Mouse (Mus musculus) frontal cortex, postnatal 14 days (tissue): ENCODE measurements at regions not wholly inside any gene's neighbourhood (a gene's known extent, or its start where the extent isn't known, plus 50 kb on each side); places are given as distances from the start of the nearest gene placed in this dataset.

ENCODE experiments used
- DNase-seq, 2 experiments: peaks; one replicate each; pipeline ENCODE4 v3.0.0; 2022; ENCODE audit warnings: low spot score in 2 of 2

DNA sequence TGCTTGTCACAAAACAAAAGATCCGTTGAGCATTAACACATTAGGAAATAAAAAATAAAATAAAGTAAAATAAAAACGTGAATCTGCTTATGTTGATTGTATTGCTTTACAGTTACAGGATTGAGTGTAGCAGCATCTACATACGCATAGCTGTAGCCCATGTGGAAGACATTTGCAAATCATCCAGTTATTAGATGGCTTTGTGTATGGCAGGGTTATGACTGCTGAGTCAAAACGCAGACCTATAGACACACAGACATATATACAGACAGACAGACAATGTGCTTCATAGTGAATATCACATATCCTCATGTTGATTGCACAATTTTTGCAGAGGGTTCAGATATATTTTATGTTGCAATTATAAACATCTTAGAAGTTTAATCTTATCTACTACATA is 64.5 kb downstream of the Gm11146 start:
- DNase-seq, result no peak

DNA sequence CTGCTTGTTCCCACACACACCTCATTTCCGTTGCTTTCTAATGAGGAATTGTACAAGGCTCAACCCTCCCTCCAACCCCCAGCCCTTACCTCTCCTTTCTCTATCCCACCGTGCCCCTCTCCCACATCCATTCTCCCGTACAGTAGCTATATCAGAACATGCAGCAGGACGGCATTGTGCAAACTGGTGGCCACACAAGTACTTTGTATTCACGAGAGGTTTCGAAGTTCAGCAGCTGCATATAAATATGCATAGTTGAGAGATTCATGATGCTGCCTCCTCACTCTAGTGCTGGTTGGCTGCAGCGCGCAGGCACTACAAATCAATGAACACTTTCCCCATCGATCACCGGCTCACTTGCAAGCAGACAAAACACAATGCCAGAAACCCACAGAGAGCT is 65.1 kb downstream of the Gm11146 start:
- DNase-seq, result peak in 1 of 2 experiments; percentile 30

DNA sequence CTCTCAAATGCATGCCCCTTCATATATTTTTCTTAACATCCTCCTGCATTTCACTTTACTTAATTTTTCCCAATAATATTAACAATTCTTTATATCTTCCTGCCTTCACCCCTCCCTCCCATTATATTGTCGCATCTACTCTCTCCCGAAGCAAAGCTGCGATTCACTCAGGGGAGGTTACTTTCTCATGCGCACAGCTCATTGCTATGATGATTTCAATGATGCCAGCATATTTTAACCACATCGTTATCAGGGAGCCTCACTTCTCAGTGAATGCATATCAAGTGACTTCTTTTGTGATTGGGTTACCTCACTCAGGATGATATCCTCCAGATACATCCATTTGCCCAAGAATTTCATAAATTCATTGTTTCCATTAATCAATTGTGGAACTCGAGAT is 65.6 kb downstream of the Gm11146 start:
- no peak for DNase-seq

DNA sequence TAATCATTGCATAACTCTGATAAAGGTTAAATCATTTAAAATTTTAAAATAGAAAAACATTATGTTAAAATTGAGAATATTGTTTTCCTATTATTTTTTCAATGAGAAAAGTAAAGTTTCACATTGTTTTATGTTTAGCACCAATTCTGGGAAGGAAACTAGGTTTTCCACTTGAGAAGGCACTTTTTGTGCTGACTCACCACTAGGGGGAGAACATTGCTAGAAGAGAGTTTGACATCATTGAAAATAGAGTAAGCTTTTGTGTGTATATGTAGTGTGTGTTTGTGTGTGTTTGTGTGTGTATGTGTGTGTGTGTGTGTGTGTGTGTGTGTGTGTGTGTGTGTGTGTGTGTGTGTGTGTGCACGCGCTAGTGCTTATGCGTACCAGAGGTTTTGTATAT is 66.9 kb downstream of the Gm11146 start:
- no peak for DNase-seq

DNA sequence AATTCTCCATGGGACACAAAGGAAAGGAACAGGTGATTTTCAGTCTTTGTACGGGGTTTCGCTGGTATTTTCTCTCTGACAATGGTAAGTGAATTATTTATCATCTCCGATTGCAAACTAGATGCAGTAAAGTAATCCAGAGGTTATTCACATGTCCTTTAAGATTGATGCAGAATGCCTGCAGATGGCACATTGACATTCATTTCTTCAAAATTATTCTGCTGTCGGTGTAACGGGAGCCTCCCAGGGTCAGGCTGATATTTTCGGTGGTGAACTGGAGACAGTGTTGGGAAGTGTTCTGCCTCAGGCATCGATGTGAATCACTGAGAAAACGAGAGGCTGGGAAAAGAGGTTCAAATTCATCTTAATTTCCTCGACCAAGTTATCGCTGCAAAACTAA is 70.3 kb downstream of the Gm11146 start:
- DNase-seq, result no peak

DNA sequence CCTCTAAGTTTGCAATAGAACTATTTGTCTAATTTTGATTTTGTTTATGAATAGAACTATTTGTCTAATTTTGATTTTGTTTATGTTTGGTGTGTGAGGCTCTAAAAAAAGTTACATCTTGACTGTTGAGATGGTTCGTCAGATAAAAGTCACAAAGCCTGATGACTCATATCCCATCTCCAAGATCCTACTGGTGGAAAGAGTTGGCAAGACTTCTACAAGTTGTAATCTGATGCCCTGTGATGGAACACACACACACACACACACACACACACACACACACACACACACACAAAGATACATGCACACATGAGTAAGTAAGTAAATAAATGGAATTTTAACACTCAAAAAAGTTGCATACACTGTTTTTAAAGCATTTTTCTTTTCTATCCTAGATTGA is 73.9 kb downstream of the Gm11146 start:
- DNase-seq, result no peak

DNA sequence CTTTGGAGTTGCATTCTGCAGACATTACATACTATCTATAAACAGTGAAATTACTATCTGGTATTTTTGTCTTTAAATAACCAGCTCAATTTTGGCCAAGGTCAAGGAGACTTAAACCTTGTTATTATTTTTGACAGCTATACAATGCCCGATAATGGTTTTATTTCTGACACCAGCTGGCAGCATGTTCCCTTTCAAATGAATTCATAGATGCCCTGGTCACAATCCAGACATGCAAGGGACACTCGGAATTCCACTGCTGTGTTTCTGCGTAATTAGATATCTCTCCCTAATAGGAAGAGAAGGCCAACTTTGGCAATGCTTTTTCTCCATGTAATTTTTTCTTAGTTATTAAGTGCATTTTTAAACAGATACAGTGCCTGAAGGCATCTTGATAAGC is 87.3 kb downstream of the Gm11146 start:
- no peak for DNase-seq

DNA sequence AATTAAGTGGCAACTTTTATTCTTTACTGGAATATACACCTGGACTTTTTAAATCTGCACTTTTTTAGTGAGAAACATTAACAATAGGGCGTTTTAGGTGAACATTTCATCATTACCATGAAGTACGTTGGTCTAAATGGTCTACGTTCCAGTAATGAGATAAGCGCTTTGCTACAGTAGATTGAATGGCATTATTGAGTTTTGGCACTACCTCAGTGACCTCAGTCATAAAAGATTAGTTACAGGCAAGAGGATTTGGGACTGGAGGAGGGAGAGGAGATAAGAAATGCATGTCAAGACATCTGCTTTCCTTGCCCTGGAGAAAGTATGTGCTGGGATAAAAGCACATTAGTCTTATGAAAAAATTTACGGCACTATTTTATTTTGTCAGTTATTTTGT is 98.3 kb downstream of the Gm11146 start:
- DNase-seq, result no peak

DNA sequence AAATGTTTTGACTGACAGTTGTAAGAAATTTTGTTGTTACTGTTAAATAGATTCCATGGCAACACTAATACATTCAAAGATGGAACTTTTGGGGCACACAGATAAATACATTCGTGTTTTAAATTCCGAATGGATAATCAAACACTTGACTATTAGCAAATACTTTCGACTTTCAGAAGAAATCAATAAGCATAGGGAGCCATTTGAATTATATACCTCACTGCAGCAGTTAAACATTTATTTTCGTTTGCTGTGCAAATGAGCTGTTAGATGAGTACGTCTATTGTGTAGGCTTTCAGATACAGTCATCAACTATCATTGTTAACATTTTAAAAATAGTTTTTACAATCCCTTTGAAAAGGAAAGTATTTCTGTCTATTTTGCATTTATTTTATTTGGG is 99.0 kb downstream of the Gm11146 start:
- no peak for DNase-seq

DNA sequence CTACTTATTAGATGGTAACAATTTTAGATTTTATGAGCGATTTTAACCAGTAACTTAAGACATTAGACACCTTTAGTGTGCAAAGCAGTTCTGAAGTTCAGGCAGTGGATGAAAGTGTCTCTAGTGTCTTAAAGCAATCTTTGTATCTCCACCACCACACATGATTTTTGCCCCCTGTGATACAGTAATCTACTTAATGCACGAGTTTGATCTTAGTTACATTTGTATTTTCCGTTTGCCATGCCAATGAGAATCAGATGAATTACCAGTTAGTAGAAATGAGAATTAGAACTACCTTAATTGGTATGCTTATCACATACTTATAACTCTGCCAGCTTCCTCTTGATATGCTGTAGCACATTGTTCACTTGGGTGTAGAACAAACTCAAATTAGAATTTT is 99.9 kb downstream of the Gm11146 start:
- no peak for DNase-seq

DNA sequence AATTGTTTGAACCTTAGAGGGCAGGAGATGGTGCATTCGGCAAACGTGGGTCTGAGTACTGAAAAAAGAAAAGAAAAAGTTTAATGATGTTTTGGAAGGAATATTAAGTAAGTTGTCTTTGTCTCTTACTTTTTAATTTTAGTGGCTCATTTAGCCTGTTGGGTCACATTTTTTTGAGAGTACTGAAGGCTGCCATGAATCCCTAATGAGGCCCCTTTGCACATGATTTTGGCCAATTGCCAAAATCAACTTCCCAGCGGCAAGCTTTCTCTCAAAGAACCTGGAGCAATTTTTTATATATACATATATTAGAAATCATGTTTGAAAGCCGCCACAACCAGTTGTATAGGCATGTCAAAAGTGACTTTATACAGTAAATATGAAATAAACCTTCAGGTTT is 100.9 kb downstream of the Gm11146 start:
- DNase-seq, result no peak

DNA sequence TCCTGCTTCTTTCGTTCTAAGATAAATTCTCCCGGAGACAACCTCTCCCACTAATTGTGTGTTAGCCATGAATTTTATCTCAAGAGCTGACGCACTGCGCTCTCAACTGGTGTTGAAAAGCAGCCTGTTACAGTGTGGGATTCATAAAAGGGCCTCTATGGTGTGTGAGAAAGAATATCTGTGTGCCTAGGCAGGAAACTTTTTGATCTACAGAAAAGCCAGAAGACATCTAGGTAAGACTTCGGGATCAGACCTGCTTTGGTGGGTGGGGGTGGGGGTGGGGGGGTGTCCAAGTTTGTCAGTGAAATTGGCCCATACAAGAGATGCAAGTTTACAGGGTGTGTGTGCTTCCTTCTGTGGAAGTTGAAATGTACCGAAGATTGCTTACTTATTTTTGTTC is 101.5 kb downstream of the Gm11146 start:
- no peak for DNase-seq

DNA sequence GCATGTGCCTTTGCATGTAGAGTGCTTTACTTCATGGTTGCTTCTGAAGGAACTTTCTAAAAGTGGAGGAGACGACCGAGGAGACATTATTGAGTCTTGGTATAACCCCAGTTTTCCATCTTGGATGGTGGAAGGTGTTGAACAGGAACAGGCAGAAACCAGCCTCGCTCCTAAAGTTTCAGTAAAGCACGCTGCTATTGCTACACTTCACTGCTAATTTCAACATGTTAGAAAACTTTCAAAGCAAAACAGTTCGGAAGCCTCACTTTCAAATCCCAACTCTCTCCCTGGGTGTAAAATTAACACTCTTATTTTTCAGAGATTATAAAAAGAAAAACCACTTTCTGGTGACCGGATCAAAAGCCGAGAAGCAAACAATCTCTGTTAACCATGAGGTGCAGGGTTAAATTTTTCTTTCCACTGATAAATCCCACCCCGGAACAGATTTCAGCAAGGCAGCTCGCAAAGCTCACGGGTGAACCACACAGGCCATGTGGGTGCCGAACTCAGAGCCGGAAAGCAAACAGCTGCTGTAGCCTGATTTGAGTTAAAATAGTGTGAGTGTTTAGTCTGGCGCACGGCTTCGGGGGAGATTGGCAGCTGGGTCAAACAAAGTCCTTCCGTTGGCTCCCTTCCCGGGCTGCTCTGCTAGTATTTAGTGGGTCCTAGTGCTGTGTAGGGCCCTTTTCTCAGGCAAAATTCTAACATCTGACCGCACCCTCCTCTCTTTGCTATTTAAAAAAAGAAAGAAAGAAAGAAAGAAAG is 102.2 kb downstream of the Gm11146 start:
- DNase-seq, result peak; percentile 73 to 76

DNA sequence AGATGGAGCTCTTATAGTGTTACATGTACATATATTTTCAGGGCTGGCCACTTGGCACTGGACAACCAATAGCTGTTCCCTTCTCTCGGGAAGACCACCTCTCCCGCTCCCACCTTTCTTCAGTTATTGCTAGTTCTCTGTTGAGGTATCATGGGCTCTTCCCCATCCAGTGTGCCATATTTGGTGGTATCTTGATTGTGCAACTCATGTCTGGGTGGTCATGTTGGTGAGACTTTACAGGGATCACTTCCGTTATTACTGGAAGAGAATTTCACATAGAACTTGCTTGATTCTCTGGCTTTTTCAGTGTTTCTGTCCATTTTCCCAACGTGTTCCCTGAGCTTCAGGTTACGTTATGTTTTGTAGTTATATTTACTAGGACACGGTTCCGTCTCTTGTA is 106.6 kb downstream of the Gm11146 start:
- no peak for DNase-seq

DNA sequence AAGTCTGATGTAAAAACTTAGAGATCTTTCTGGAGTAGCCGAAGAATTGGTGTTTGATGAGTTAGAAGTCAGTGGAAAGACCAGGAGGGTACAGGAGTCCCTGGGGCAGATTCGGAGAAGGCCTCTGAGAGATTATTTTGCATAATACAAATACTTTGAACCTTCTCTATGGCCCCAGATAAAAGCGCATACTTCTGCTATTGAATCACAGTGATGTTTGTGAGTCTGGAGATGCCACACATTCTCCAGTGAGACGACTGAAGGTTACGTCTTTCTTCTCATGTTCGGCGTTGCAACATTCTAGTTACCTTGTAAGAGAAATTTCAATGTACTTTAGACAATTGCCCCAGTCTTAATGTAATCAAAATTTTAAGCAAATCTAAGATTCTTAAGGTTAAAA is 107.9 kb downstream of the Gm11146 start:
- no peak for DNase-seq

DNA sequence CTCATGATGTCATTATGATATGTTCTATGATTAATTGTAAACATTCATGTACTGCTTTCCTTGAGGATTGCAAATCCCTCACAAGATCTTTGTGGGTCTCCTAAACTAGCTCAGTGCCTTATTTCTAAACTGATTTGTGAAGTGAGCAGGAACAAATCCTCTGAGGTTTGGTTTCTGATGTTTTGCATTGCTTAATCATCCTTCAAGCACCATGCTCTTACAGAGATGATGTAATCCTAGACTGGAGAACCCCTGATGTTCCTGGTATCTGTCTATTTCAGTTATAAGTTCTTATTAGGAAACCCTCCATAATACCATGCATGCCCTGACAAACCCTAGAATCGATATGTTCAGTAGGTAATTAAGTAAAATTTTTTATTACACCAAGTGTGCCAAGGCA is 113.7 kb downstream of the Gm11146 start:
- DNase-seq, result no peak

DNA sequence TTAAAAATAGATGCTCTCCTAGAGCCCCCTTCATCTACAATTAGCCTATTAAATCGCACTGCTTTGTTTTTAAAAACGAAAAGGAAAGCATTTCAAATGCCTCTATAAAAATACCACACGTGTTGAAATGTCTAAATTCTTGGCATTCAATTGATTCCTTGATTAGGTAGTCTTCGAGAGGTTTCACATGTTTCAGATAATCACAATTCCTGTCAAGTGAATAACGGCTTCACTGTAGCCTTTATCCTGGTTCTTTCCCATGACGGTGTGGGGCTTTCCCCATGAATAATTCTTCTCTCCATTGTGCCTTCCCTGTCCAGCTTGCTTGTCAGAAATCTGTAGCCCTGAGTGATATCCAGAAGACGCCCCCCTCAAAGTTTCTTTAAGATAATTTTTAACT is 122.1 kb downstream of the Gm11146 start:
- DNase-seq, result no peak

DNA sequence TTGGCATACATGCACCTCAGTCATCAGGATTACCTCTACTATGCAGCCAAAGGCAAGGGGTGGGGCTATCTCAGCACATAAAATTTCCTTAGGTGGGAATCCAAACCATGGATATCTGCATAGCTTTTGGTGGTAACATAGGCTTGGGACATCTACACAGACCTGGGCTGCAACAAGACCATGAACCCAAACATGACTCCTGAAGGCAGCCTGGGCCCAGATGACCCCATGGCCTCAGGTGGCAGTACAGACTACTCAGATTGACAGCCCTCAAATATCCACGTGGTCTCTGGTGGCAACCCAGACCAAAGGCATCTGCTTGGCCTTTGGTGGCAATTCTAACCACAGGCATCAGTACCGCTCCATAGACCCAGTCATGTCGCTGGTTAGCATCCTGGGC is 130.0 kb downstream of the Gm11146 start:
- no peak for DNase-seq

DNA sequence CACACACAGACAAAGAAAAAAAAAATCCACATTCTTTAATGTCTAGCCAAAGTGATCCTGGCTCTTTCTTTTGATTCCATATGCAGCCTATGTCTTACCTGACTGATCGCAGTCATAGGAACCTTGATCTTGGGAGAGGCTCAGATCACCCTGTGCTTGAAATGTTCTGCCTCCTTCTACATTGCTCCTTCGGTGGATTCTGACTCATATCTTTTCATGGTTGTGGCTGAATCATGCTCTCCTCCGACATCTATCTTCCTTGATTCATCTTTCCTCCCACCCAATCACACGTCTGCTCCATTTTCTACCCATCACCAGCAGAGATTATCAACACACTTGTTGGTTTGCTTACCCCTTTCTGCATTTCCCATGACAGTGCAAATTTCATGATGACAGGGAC is 132.0 kb downstream of the Gm11146 start:
- DNase-seq, result no peak

DNA sequence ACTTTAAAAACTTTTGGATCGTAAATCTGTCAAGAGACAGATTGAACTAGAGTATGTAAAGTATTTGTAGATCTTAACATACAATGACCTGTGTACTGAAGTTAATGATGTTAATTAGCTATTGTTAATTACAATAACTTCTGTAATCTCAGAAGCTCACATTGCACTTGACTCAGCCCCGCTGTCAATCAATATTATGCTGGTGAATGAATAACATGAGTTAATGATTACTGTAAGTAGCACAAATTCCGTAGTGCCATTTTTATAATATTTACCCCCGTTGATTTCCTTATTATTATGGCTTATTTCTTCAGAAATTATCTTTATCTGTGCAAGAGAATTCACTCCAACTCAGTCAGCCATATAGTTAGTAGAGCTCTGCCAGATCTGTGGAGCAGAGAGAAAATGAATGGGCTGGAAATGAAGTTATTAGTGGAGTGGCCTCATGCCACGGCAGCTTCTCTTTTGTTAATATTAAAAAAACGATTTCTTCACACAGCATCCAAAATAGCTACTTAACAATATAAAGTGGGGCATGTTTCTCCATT is 132.5 kb downstream of the Gm11146 start:
- DNase-seq, result no peak

DNA sequence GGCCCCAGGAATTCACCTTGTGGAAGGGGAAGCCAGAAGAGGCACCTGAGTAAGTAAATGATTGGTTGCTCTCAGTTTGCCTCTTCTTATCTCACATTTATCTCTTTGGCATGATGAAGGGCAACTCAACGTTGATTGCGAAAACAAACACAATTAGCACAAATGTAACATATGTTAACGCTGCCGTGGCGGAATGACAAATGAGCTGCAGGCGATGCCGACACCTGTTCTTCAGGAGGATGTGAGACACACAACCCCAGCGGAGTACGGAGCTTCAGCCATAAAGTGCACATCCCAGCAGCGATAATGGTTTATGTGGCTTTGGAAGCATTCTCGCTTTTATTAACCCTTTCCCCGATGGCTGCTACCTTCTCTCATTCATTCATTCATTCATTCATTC is 134.7 kb downstream of the Gm11146 start:
- DNase-seq, result no peak

DNA sequence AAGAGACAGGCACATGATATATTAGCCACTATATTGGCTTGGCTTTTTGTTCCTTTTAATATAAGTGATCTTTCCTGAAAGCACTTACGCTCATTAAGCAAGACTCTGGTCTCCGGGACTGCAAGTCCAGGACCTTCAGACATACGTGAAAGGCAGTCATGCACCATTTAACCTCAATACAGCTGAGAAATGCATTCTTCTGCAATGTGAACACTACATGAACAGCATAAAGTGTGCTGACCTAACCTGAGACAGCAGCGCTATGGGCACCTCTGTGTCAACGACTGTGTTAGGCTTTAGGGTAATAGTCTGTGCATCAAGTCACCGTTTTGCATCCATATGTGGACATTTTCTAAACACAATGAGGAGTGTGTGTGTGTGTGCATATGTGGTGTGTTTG is 137.3 kb downstream of the Gm11146 start:
- DNase-seq, result no peak

DNA sequence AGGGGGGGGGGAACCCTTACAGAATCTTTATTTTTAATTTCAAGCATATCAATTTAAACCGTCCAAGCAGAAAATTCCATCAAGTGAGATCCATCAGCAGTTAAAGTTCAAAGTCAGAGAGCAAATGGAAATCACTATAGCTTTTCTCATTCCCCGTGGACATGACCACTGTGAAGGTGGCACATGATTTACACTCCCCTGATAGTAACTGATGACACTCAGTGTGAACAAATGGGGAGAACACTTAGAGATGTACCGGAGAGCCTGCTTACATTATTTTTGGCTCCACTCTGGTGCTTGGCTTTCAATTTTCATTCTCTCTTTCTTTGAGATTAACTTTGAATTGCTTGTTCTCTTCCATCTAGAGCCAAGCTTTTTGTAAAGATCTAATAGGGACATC is 140.0 kb downstream of the Gm11146 start:
- DNase-seq, result no peak

DNA sequence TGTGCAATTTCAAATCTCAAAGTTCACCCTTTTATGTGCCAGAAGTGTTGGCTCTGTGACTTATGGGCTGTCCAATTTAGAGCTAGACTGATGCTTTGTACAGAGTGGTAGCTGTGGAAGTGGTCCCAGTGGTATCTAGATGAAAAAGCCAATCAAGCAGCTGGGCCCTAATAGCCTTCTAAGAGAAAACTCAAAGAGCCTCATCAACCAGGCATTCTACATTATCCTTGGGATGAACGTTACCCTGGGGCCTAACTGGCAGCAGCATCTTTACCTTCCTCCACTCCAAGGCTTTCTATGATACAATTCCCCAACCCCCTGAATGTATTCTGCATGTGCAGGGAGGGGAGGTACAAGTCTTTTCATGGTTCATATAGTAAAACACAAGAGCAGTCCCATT is 140.4 kb downstream of the Gm11146 start:
- DNase-seq, result no peak
